Mouse (Mus musculus) heart, postnatal 0 days (tissue): ENCODE data around the gene Tead4. TPM values are rescaled to one million over a fixed set of nuclear protein-coding genes. Genes with fewer than 3 reads are reported as not detected.

Source experiments
- ATAC-seq: fragments of 200-750 bp; cut with Nextera tagmentation; 2 replicates; pipeline ENCODE4 v1.8.0; 2017; ENCODE audit warnings: low read depth, moderate number of reproducible peaks, moderate library complexity; ENCODE audit not compliant: insufficient read depth
- DNase-seq: peaks from one replicate; pipeline ENCODE4 v3.0.0-alpha.2; 2016; ENCODE audit warnings: low spot score
- H3K27ac ChIP-seq: fragments of 300-500 bp; sonication (generic); 2 replicates; pipeline ENCODE4 v1.5.1; 2014; ENCODE audit warnings: low read depth, mild to moderate bottlenecking
- H3K27me3 ChIP-seq: fragments of 300-500 bp; sonication (generic); 2 replicates; pipeline ENCODE4 v1.6.1; 2014; ENCODE audit warnings: low read length, mixed read lengths; ENCODE audit not compliant: control insufficient read depth, insufficient read depth
- H3K36me3 ChIP-seq: fragments of 300-500 bp; sonication (generic); replicated peaks from 2 replicates; pipeline ENCODE4 v1.6.1; 2014; ENCODE audit warnings: low read length, mixed read lengths; ENCODE audit not compliant: control insufficient read depth, insufficient read depth
- H3K4me1 ChIP-seq: fragments of 300-500 bp; sonication (generic); 2 replicates; pipeline ENCODE4 v1.6.1; 2014; ENCODE audit warnings: antibody characterized with exemption; ENCODE audit not compliant: control insufficient read depth, insufficient read depth
- H3K4me2 ChIP-seq: fragments of 300-500 bp; sonication (generic); 2 replicates; pipeline ENCODE4 v1.6.1; 2014; ENCODE audit warnings: low read depth, mild to moderate bottlenecking, low read length, moderate library complexity
- H3K4me3 ChIP-seq: fragments of 300-500 bp; sonication (generic); 2 replicates; pipeline ENCODE4 v1.5.1; 2014; ENCODE audit warnings: low read depth, low read length
- H3K9ac ChIP-seq: fragments of 300-500 bp; sonication (generic); replicated peaks from 2 replicates; pipeline ENCODE4 v1.6.1; 2014; ENCODE audit warnings: low read depth, low read length, mixed read lengths
- H3K9me3 ChIP-seq: fragments of 300-500 bp; sonication (generic); replicated peaks from 2 replicates; pipeline ENCODE4 v1.6.1; 2016; ENCODE audit warnings: low read length; ENCODE audit not compliant: control insufficient read depth
- CTCF ChIP-seq: IDR thresholded peaks from 2 replicates; pipeline ENCODE4 v1.5.1; 2016; ENCODE audit warnings: antibody characterized with exemption, control low read depth, low read depth
- EP300 ChIP-seq: IDR thresholded peaks from 2 replicates; pipeline ENCODE4 v1.6.1; 2016; ENCODE audit warnings: antibody characterized with exemption, low read depth
- WGBS: fragments of 180-500 bp; shearing (Covaris S2); extraction: QIAGEN DNeasy Blood & Tissue Kit; methylation state at CpG from one replicate; pipeline ENCODE4 v1.1.7; 2014; 5-methylcytosine and 5-hydroxymethylcytosine counted together
- polyA plus RNA-seq: library from polyadenylated mRNA; unstranded; fragments of >200 nt; fragmentation: Nextera tagmentation; extraction: Ambion mirVana; gene quantifications from 2 replicates; pipeline ENCODE4 v1.2.1, GENCODE M21; 2015
- total RNA-seq: library from RNA; depleted of rRNA; stranded (reverse); fragments of >200 nt; gene quantifications from 2 replicates; pipeline ENCODE4 v1.2.3, GENCODE M21; 2014; ENCODE audit warnings: low replicate concordance

Gene Tead4
- total and polyA plus RNA-seq, 2 experiments from 2014 or later: 1.5 to 4.2 TPM

- no peak overlapping the region for H3K4me2 ChIP-seq
- H3K9ac ChIP-seq: no peak overlapping the region
- no peaks in the 10 kb centered on the region for H3K36me3 ChIP-seq
- 73% methylated on average over 4 of the region's 4 CpGs for WGBS
- H3K4me3 ChIP-seq: no peak overlapping the region
- no peaks in the 10 kb centered on the region for H3K27me3 ChIP-seq
- no peaks in the 10 kb centered on the region for H3K4me1 ChIP-seq
- ATAC-seq (no peak), DNase-seq (no peak)
- no peaks in the 10 kb centered on the region for H3K9me3 ChIP-seq
- TF ChIP-seq CTCF (no peak), EP300 (no peak)
- no peak overlapping the region for H3K27ac ChIP-seq
Measured at GRCm38 (mm10) chr6:128269850-128270249, 30.8 kb downstream of the Tead4 start.

DNA sequence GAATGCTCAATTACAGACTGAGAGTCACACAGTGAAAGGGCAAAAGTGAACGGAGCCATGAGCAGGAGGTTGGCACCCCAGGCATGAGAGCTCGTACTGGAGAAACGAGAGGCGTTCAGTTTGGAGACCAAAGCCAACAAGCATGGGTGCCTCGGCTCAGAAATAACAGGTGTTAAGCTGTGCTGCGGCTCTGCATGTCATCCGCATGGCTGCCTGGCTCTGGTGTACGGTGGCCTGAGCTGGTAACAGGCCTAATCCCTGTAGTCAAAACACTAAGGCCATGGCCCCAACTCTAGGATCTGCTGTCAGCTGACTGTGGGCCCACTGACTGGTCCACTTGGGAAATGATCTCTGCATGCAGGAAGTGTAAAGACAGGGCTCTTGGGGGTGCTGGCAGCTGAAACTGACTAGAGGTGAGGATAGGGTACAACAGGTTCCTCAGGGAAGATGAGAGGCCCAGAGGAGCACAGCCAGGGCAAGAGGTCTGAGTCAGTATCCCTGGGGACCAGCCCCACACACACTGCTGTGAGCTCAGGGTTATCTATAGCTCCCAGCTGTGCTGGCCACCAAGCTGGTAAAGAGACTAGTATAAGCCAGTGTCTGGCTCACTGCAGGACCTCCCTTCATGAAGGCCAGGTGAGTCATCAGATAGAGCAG is 35.6 kb downstream of the Tead4 start:
- Histone ChIP-seq H3K27ac (no peak overlapping the region), H3K9ac (no peak overlapping the region), H3K4me3 (no peak overlapping the region), H3K4me2 (no peak overlapping the region), H3K27me3 (no peaks in the 10 kb centered on the region), H3K9me3 (no peaks in the 10 kb centered on the region), H3K4me1 (no peaks in the 10 kb centered on the region), H3K36me3 (no peaks in the 10 kb centered on the region)
- no peak for TF ChIP-seq CTCF
- no peak for TF ChIP-seq EP300
- DNase-seq (no peak), ATAC-seq (no peak)
- 87% methylated on average over 8 of the region's 8 CpGs for WGBS

DNA sequence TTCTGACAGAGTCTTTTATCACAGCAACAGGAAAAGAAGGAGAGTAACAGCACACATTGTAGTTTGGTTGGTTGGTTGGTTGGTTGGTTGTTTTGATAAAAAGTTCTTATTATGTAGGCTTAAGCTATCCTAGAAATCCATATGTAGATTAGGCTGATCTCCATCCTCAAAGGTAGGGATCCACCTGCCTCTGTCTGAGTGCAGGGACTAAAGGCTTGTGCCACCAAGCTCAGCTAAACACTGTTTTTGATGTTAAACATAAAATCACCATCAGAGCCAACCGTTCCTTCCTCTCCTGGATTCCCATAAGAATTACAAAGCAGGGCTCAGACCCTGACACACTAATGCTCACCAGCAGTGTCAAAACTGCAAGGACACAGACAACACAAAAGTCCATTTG is 39.1 kb downstream of the Tead4 start:
- no peaks in the 10 kb centered on the region for H3K9me3 ChIP-seq
- H3K4me2 ChIP-seq: no peak overlapping the region
- no peak for ATAC-seq
- H3K4me1 ChIP-seq: no peaks in the 10 kb centered on the region
- H3K36me3 ChIP-seq: no peaks in the 10 kb centered on the region
- no peak for TF ChIP-seq EP300
- TF ChIP-seq CTCF: no peak
- no peak overlapping the region for H3K27ac ChIP-seq
- no peak overlapping the region for H3K4me3 ChIP-seq
- DNase-seq: no peak
- H3K27me3 ChIP-seq: no peaks in the 10 kb centered on the region
- WGBS: 78% methylated on average over 1 of the region's 1 CpGs
- H3K9ac ChIP-seq: no peak overlapping the region

DNA sequence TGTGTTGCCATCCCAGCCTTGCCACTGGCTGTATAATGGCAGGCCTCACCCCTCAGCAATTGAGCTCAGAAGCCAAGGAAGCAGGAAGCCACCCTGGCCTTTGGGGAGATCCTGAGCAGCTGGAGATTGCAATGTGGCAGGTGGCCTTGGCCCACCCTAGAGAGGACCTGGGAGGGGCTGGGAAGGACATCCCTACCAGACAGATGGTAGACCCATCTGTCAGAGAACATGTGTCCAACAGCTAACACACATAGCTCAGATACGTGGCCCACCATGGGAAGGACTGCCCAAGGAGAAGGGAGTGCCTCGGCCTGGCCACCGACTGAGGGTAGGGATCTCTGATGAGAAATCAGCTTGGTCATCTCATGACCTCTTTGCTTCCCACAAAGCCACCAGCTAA is 41.4 kb downstream of the Tead4 start:
- Histone ChIP-seq H3K27me3 (no peaks in the 10 kb centered on the region), H3K27ac (no peak overlapping the region), H3K4me3 (no peak overlapping the region), H3K4me1 (no peaks in the 10 kb centered on the region), H3K9ac (no peak overlapping the region), H3K9me3 (no peaks in the 10 kb centered on the region), H3K4me2 (no peak overlapping the region), H3K36me3 (no peaks in the 10 kb centered on the region)
- ATAC-seq: no peak
- DNase-seq: no peak
- TF ChIP-seq CTCF (no peak), EP300 (no peak)
- WGBS: 95% methylated on average over 3 of the region's 3 CpGs

GRCm38 (mm10) chr6:128255941-128256340 is 44.7 kb downstream of the Tead4 start:
- Histone ChIP-seq H3K4me1 (no peaks in the 10 kb centered on the region), H3K4me3 (no peak overlapping the region), H3K36me3 (no peaks in the 10 kb centered on the region), H3K9me3 (no peaks in the 10 kb centered on the region), H3K27me3 (no peaks in the 10 kb centered on the region), H3K27ac (no peak overlapping the region), H3K9ac (no peak overlapping the region), H3K4me2 (no peak overlapping the region)
- DNase-seq: no peak
- WGBS: 56% methylated on average over 2 of the region's 2 CpGs
- TF ChIP-seq CTCF: no peak
- no peak for TF ChIP-seq EP300
- ATAC-seq: no peak

DNA sequence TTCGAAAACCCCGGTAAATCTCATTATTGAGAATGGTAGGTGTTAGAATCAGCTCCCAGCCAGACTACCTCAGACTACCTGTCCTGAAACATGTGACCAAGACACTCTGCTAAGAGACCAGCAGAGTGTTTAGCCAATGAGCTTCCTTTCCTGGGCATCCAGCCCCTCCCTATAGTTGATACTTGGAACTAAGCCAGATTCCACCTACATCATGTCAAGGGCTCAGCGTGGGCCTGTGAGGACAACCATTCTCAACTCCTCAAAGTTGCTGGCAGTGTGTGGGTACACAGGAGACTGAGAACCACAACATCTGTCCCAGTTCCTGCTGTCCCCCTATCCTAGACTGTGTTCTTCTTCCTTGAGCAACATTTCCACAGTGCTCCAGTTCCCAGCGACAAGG is 45.3 kb downstream of the Tead4 start:
- Histone ChIP-seq H3K27ac (no peak overlapping the region), H3K36me3 (no peaks in the 10 kb centered on the region), H3K27me3 (no peaks in the 10 kb centered on the region), H3K9me3 (no peaks in the 10 kb centered on the region), H3K4me2 (no peak overlapping the region), H3K9ac (no peak overlapping the region), H3K4me1 (no peaks in the 10 kb centered on the region), H3K4me3 (no peak overlapping the region)
- no peak for ATAC-seq
- WGBS: 72% methylated on average over 4 of the region's 4 CpGs
- no peak for TF ChIP-seq CTCF
- DNase-seq: no peak
